Mouse (Mus musculus) kidney, adult 9 months (tissue): ENCODE results near the gene Ncoa5.

ENCODE experiments used
- DNase-seq: peaks from one replicate; pipeline ENCODE4 v3.0.0; 2022

Ncoa5 gene

DNA sequence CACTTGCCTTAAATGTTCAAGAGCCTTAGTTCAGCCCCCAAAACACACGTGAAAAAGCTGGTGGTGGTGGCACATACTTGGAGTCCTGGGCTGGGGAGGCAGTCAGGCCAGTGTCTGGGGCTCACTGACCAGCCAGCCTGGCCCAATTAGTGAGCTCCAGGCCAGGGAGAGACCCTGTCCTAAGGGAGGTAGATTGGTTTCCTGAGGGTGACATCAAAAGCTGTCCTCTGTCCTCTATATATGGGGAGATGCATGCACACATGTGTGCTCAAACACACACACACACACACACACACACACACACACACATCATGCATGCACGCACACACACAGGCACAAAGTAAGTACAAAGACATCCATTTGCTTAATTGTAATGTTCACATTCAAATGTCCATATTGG lies 9.1 kb upstream of the Ncoa5 start:
- no peak for DNase-seq

DNA sequence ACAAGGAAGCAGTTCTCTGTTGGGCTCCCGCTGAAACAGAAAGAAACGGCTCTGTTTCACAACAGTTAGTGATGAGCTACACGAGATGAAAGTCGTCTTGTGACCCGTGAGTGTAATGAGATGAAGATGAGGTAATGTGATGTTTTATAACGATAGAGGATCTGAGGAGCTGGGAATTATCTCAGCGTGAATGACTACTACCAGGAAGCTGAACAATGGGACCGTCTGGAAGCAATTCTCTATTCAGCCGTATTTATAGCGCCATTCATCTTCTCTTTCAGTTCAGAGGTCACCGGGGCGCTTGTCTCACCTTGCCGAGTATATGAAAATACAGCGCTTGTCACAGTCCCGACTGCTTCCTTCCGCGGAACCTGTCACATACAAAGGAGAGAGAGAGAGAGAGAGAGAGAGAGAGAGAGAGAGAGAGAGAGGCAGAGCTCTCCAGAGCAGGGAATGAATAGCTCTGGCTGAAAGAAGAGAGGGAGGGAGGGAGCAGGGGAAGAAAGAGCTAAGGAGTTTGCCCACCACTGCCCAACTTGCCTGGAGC lies 8.5 kb upstream of the Ncoa5 start:
- no peak for DNase-seq

DNA sequence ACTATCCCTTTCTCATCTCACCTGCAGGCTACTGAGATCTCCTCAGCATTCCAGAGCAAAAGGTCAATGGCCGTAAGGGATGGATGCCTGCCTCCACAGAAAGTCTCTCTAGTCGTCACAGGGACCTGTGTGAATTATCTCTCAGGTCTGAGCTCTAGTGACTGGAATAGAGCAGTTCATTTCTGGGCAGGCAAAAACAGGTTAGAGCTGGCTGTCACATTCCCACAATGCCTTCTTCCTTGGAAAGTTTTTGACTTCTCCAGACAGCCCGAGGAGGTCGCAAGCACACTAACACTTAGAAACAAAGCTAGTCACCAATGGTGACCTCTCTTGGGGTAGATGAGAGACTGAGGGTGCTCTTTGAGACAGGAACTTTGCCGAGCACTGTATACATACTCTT lies 7.5 kb upstream of the Ncoa5 start:
- no peak for DNase-seq

DNA sequence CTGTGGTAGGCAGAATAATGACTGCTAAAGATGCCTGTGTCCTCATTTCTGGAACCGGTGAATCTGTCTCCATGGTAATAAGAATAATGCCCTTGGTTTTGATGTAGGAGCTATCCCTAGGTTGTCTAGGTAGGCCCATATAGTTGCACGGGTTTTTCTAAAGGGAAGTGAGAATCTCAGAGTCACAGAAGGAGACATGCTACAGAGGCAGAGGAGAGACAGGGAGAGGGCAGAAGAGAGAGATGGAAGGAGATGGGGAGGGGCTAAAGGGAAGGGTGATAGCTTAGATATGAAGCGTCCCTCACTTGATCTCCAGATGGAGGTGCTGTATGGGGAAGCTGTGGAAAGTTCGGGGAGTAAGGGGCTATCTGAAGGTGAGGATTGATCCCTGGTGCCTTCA lies 2.7 kb upstream of the Ncoa5 start:
- DNase-seq: no peak

DNA sequence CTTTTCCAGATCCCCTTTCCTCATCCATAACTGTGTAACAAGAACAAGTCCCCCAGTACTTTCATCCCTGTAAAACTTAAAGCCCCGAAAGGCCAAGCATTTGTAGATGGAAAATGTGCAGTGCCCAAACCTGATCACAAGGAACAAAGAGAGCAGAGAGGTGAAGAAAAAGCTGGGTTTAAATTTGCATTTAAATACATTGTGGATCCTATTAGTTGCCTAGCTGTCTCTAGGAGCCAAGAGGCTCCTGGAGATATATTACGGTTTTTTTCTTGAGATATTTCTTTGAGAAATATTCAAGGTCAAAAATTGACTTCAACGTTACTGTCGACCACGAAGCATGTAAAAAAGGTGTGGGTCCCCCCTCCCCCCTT lies 378 bp upstream of the Ncoa5 start:
- no peak for DNase-seq

DNA sequence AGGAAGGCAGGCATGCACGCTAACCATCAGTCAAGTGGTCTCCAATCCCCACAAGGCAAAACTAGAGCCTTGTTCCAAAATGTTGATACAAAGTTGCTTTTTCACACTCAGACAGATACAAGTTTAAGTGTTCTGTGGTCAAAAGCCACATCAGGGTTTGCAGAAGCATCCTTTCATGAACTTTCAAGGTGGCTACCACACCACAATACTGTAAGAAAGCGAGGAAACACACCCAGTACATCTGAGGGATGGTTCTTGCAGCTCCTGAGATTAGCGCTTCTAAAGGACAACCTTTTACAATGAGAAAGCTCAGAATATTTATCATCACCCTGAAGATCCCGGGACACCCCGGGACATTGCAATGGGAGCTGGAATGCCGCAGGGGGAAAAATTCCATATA lies 1.4 kb downstream of the Ncoa5 start:
- no peak for DNase-seq

DNA sequence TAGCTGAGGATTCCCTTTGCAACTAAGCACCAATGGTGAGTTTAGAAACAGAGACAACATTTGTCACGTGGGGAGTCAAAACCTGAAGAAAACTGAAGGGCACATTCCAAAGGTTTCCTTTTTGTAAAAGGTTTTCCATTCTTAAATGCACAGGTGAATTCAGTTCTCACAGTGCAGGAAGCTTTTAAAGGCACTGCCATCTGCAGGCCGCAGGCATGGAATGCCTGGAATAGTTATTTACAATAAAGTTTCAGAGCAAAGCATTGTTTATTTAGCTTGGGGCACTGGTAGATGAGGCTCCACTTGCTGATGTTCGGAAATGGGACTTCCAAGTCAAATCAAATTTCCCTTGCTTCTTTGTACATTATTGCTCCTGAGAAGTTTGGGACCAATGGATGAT lies 2.1 kb downstream of the Ncoa5 start:
- peak; percentile 35 for DNase-seq

DNA sequence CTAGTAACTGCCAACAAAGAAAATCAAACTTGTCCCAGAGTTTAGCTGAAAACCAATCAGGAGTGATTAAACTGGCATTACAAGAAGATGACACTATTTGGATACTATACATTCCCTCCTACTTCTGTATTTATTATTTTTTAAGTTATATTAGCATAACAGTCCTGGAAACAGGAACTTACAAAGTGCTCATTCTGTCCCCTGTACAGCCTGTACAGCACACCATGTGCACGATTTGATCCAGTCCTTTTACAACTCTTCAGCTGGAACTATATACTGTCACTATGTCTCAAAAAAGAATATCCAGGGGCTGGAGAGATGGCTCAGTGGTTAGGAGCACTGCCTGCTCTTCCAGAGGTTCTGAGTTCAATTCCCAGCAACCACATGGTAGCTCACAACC lies 7.5 kb downstream of the Ncoa5 start:
- DNase-seq: no peak

DNA sequence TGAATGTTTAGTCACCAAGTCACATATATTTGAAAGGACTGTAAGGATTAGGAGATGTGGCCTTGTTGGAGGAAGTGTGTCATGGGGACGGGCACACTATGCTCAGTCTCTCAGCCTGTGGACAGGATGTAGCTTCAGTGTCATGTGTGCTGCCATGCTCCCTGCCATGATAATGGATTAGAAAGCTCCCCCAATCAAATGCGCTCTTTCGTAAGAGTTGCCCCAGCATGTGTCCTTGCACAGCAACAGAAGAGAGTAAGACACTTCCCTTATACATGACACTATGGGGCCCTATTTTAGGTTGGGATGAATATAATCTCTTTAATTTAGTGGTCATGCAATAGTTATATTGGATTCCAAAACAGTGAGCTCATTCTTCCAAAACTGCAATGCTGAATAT lies 14.2 kb downstream of the Ncoa5 start:
- DNase-seq: no peak

DNA sequence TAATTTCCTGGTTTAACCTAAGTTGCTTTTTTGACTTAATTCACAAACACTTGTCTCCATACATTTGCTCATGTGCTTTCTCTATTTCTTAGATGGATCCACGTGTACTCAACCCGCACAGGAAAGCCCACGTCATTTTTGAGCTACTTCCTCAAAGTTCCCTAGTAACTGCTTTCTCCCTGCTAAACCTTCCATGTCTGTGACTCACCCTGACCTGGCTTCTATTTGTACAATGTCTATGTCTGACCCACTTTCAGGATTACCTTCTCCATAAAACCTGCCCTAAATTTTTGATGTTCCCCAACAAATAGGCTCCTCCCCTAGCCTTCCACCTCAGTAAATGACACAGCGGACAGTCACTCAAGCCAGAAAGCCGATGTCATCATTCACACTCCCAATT lies 19.7 kb downstream of the Ncoa5 start:
- DNase-seq: no peak

DNA sequence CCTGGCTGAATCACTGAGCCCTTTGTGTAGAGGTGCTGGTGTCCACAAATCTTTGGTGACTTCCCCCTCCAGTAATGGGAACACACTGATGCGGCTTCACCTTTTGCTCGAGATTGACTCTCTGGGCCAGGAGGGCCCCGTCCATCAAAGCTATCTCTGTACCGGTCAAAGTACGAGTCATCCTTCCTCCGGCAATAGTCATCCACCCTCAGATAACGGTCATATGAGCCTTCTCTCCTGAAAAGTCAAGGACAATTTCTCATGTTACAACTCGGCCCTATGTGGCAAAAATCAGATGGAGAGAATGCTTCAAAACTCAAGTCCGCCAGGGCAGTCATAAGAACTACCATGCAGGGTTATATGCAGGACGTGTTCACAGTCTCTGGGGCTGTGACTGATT lies 24.3 kb downstream of the Ncoa5 start:
- no peak for DNase-seq

DNA sequence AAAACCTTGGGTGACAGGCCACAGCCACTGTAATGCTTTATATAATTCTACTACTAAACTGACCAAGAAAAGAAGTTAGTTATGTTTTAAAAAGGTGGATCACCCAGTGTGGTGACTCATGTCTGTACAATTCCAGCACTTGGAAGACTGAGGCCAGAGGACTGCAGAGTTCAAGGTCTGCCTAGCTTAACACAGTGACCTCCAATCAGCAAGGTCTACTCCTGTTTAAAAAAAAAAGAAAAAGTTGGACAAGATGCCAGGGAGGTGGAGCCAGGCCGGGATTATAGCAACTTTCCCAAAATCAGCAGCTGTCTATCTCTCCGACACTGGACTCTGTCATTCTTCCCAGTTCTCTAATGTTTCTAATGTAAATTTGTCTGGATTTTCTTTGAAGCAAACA lies 25.1 kb downstream of the Ncoa5 start:
- DNase-seq: peak; percentile 86

DNA sequence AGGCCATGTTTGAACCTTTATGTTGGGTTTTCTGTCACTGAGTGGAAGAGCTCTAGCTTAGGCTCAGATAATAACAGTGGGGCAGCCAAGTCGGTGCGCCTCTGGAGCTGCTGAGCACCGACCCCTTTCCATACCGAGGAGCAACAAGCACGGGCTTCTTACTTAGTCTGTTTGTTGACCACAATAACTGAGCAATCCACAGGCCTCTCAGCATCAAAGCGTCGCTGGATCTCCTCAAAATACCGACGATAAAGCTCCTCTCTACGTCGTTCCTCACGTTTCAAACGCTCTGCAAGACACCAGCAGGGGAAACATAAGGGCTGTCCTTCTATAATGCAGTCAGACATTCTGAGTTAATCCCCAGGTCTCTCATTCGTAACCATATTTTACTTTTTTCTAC lies 25.5 kb downstream of the Ncoa5 start:
- DNase-seq: no peak

DNA sequence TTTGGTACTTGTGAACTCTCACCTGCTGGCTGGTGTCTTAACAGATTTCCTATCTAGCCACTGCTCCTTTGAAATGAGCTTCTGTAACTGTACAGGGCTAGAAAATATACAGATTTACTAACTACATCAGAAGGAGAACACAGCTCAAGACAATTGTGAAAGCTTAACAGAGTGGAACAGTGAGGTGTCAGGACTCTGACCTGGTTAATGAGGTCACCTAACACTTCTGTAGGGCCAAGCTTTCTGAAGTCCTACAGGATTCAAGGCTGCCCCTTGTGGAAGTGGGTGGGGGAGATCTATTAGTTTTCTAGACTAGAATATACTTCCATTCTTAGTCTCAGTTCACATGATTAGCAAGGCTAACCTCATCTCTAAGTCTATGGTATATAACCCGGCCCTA lies 26.7 kb downstream of the Ncoa5 start:
- peak; percentile 52 for DNase-seq

DNA sequence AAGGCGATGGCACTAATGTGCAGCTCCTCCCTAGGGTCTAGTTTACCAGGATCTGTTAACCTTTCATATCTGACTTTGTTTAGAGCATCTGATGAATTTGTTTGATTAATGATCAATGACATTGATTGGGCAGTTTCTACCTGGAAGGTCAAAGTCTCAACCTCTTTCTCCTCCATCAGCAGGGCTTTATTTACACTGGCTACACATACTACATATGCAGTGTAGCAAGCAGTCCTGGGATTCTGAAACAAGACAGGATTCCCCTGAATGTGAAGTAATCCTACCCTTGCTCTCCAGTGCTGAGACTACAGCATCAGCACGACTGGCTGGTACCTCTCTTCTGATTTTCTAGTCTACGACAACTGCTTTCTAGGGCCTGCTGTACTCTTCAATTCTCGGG lies 27.9 kb downstream of the Ncoa5 start:
- DNase-seq: no peak

DNA sequence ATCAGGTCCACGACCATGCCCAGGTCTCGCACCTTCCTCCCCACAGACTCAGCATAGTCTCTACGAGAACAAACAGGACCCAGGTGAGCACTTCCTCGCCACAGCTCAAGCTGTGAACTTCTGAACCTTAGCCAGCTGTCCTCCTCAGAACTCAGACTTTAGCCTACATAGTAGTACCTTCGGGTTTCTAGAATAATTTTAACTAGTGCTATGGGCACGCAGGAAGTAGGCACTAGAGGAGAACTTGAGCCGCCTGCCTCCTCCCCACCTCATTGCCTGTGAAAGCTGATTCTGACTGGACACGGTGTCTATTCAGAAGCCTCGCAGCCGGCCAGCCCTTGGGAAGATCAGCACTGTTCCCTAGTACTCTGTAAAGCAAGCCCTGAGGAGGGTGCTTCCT lies 30.4 kb downstream of the Ncoa5 start:
- peak; percentile 44 for DNase-seq

DNA sequence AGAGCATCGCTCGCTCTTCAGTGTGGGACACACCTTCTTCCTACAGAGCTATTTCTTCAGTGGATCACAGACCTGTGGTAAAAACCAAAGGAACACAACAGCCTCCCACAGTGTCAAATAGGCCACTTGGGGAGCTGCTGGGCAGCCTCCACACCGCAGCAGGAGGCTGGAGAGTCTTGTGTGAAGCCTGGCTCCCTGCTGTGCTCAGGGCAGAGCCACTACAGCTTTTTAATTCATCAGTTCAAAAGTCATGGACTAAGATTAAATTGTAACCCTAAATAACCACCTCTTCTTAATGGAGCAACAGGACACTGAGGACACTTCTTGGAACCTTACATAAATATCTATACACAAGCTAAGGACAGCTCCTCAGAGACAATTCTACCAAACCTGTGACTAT lies 31.6 kb downstream of the Ncoa5 start:
- peak; percentile 67 for DNase-seq

DNA sequence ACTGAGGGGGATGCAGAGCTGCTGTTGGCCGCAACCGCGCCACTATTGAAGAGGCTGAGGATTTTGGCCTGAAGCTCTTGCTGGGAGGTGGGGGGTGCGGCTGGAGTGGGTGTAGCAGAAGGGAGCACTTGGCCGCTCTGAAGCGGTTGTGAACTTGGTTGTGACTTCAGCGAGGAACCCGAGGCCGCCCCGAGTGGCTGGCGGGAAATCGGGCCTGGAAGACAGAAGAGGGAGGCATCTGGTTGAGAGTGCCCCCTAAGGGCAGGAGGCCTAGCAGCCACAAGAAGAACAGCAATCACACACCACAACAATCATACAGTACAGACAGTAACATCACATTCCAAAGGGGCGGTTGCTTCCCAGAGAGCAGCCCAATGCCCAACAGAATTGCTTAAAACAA lies 32.7 kb downstream of the Ncoa5 start:
- no peak for DNase-seq

DNA sequence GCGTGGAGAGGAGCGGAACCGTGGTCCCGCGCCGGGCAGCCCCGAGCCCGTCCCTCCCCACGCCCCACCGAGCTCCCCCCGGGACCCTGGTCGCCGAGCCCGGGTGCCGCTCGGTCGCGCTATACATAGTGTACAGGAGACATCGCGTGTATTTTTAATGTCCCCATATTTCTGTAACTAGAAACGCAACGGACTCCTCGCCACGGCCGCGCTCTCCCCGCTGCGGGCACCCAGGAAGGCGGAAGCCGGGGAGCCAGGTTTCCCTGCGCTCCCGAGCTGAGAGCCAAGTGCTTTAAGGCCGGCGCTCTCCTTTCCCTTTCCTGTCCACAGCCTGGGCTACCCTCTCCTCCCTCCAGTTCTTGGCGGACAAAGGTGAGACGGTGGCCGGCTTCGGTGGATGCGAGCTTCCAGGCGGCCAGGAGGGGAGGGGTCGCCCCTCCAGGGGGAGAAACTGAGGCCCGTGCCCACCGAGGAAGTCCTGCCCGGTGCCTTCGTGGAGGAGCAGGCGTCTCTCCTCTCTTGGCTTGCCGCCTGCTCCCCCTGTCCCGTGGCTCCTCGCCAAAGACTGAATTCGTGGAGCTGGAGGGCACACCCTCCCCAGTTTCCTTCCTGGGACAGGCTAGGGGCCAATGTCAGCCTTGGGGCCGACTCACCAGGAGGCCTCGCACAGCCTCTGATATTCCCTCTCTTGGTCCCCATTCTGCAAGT lies 36.8 kb downstream of the Ncoa5 start:
- DNase-seq: peak; percentile 43

DNA sequence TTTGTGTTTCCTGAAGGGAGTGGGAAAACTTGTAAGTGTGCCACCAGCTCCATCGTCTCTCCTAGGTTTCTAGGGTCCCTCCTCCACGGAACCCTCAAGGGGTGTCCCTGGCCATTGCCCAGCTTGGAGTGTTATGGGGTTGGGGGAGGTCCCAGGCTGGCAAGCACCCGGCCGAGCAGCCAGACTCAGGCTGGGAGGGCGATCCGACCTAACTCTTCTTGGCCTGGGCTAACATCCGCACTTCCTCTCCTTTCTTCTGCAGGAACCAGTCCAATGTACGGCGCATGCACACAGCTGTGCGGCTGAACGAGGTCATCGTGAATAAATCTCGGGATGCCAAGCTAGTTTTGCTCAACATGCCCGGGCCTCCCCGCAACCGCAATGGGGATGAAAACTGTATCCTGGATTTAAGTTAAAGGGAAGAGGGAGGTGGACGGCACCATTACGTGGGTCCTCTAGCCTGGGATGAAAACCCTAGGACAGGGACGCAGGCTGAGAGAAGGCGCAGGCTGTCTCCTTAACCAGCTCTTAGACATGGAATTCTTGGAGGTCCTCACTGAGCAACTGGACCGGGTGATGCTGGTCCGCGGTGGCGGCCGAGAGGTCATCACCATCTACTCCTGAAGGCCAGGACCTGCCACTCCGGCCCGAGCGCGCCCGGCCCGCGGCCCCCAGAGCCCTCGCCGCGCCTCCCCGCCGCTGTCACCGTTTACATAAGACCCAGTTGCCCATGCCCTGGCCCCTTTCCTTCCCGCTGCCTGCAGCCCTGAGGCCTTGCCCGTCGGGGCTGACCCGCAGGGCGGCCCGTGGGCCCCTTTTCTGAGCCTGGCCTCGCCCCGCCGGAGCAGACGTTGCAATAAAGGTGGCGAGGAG lies 37.6 kb downstream of the Ncoa5 start:
- DNase-seq: no peak

DNA sequence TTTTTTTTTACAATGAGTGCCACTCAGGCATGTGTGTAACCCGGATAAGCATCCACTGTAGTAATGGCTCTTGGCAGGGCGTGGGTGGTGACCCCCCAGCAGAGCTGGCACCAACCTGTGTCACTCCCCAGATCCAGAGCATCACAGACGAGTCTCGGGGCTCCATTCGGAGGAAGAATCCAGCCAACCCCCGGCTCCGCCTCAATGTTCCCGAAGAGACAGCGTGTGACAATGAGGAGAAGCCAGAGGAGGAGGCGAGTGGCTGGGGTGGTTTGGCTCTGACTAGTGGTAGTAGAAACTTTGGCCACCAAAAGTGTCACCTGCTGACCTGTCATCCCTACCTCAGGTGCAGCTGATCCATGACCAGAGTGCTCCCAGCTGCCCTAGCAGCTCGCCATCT lies 38.7 kb downstream of the Ncoa5 start:
- DNase-seq: no peak

DNA sequence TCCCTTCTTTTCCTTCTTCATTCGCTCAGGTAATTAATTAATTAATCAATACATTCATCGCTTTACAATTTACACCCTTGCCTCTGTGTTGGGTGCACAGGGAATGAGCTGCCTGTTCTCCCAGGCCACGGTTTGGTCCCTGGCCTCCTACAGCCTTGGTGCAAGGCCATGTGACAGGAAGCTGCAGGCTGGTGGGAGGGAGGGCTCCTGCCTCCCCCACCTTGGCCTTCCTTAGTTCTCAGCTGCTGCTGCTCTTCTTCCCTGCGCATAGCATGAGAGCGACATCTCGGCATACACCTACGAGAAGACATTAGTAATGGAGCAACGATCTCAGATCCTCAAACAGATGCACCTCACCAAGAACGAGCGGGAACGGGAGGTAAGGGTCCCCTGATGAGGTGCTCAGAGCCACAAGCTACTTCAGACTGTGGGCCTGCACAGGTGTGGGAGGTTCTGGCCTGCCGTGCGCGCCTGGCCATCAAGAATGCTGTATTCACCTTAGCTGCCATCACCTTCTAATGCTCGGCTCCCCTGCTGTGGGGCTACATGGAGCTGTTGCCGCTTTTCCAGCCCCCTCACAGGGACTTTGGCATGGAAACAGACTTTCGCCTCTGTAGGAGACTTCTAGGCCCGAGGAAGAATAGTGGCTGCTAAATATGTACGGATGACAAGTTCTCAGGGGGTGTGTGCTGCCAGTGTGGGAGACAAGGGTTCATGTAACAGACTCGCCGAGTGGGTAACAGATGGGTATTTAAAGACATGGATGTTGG lies 39.8 kb downstream of the Ncoa5 start:
- no peak for DNase-seq

DNA sequence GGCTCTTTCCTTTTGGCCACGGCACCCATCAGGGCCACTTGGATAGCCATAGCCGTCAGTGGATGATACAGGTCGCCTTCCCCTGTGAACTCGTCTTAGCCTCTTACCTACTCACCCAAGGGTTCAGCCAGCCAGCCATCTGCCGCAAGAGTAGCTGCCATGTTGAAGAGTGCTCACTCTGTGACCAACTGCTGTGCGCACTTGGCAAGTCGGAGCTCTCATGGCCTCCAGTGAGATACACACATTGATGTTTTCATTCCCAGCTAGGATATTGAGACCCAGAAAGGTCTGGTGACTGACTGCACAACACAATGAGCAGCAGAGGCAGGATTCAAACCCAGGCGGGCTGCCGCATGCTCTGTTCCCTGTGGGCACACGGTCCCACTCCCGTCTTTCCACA lies 40.5 kb downstream of the Ncoa5 start:
- DNase-seq: no peak

DNA sequence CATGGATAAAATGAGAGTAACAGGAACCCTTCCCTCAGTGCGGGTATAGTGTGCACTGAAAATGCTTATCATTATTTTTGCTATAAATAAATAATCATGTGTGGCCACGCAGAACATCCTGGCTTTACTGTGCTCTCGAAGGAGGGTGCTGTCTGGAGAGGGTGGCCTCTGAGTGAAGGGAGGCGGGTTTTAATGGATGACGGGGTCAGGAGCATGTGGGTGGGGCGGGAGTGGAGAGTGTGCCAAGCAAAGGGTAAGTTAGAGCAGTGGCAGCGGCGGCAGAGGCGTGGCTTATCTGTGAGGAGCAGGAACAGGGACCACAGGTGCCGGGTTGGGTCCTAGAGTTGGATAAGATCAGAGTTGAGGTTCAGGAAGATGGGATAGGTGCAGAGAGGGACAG lies 42.9 kb downstream of the Ncoa5 start:
- DNase-seq: no peak
